Mouse (Mus musculus): ENCODE measurements around the gene Cdc42ep4.

The Cdc42ep4 gene

GRCm38 (mm10) chr11:113777878-113778464 lies 26.3 kb upstream of the Cdc42ep4 start:
- DNase-seq (ENCODE audit: low read depth, low spot score) = no peak

DNA sequence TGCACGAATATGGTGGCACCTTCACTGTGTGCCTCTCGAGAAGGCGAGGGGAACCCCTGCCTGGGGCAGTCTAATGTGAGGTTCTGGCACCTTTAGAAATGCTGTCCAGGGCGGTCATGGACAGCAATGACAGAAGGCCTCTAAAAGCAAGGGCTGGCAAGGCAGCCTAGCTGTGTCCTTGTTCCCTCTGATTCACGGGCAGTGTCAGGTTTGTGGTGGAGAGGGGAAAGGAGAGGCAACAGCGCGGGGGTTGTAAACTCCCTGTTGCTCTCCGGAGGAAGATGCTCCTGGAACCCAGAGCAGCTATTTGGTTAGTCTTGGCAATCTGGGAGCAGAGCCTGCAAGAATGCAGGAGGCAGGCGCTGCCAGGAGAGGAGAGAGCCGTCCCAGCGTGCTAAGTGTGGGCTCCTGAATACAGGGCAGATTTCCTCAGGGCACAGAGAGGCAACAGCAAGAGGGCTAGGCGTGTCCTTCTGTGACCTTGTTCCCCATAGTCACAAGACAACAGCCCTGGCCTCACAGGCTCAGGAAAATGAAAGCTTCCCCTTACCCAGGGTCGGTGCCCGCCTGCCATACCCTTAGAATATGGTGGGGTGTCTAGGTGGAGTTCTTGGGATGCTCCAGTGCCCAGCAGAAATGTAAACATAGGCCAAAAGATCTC lies 25.3 kb upstream of the Cdc42ep4 start:
- no peak for DNase-seq (ENCODE audit: low read depth, low spot score)

- no peak for DNase-seq (ENCODE audit: low read depth, low spot score)
These were observed 23.1 kb upstream of the Cdc42ep4 start for GRCm38 (mm10) chr11:113774773-113775172.

DNA sequence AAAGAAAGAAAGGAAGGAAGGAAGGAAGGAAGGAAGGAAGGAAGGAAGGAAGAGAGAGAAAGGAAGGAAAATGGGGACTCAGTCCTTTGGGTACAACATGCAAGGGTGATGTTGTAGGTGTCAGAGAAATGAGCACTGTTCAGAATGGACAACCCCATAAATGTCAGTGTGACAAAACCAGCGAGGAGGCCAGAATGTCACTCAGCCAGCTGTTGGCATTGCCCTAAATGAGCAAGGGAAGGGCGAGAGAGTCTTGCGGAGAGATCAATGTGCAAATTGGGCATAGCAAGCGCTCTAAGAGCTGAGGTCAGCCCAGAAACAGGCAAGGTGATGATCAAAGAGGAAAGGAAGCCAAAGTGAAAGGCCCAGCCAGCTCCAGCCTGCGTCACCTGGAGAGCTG lies 21.5 kb upstream of the Cdc42ep4 start:
- DNase-seq (ENCODE audit: low read depth, low spot score) = no peak

- DNase-seq (ENCODE audit: low read depth, low spot score) = no peak
These were observed 19.5 kb upstream of the Cdc42ep4 start for GRCm38 (mm10) chr11:113771187-113771586.

DNA sequence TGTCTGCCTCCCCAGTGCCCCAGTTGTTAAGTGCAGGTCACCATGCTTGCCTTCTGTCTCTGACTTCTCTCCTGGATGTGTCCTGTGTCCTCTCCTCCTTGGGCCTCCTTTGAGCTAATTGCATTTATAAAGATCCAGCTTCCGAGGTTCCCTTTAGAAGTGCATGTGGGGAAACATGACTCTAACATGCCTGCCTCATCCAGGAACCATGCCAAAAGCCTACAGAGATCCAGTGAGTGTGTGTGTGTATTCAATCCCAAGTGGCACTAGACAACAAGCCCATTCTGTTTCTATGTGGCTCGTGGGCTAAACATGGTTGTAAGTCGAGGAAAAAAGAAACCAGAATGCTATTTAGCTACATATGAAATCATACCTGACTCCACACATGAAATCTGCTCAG lies 16.7 kb upstream of the Cdc42ep4 start:
- no peak for DNase-seq (ENCODE audit: low read depth, low spot score)

- no peak for DNase-seq (ENCODE audit: low read depth, low spot score)
These were observed 15.6 kb upstream of the Cdc42ep4 start for GRCm38 (mm10) chr11:113767285-113767684.

- DNase-seq (ENCODE audit: low read depth, low spot score) = no peak
These were observed 14.8 kb upstream of the Cdc42ep4 start for GRCm38 (mm10) chr11:113766284-113766985.

DNA sequence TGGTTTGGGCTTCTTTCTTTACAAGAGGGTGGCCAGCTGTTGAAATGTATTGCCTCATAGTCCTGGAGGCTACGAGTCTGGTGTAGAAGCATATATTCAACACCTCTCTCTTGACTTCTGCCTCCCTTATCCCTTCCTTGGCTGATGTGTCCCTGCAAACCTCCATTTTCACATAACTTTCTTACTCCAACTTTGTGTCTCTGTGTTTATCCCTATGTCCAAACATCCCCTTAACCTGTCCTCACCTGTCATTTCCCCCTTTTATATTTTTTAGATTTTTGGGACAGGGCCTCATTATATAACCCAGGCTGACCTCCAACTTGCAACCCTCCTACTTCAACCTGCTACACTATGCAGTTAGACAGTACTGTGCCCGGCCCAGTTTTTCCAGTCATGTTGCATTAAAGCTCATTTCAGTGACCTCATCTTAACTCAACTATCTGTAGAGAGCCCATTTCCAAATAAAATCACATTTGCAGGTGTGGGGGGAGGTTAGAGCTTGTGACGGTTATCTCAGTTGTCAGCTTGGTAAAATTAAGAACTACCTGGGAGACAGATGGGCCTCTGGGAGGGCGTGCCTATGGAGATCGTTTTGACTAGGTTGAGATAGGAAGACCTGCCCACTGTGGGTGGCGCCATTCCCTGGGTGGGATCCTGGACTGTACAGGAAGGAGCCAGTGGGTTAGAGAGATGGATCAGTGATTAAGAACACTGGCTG lies 12.6 kb upstream of the Cdc42ep4 start:
- no peak for DNase-seq (ENCODE audit: low read depth, low spot score)

GRCm38 (mm10) chr11:113763449-113763848 lies 11.8 kb upstream of the Cdc42ep4 start:
- DNase-seq (ENCODE audit: low read depth, low spot score) = peak; percentile 65

DNA sequence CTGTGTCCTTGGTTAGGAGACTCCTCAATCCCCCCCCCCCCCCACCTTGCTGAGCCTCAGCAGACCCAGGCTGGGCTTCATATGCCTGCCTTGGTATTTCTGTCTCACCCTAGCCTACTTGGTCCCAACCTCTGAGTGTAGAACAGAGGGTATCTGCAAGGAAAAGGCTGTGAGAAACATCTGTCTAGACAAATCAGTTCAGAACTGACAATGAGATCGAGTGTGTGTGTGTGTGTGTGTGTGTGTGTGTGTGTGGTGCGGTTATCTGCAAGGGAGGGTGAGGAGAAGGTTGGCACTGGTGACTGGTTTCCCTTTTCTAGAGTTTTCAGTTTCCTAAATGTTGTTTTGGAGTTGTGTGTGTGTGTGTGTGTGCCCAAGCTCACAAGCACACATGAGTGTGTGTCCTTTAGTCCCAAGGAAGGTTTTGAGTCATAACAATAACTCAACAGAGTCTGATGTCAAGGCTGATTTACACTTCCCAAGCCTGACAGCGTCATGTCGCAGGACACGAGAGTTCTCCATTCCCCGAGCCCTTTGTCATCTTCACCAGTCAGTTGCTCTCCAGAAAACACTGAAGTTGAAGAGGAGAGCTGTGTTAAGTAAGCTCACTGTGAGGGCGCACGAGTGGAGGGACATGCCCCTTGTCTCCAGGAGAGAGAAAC lies 10.6 kb upstream of the Cdc42ep4 start:
- peak; percentile 35 for DNase-seq (ENCODE audit: low read depth, low spot score)

DNA sequence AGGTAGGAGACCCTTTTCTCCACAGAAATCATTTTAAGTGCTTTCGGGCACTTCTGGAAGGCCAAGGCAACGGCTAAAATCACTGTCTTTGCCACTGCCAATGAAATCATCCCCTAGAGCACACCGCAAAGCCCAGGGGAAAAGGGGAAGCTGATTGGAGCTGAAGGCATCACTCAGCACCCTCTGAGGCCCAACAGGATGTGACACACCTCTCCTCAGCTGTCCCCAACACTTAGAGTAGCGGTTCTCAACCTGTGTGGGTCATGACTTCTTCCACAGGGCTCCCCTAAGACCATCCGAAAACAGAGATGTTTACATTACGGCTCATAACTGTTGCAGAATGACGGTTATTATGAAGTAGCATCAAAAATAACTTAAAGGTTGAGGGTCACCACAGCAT lies 10.0 kb upstream of the Cdc42ep4 start:
- no peak for DNase-seq (ENCODE audit: low read depth, low spot score)

- no peak for DNase-seq (ENCODE audit: low read depth, low spot score)
These were observed 8.8 kb upstream of the Cdc42ep4 start for GRCm38 (mm10) chr11:113760476-113760875.

DNA sequence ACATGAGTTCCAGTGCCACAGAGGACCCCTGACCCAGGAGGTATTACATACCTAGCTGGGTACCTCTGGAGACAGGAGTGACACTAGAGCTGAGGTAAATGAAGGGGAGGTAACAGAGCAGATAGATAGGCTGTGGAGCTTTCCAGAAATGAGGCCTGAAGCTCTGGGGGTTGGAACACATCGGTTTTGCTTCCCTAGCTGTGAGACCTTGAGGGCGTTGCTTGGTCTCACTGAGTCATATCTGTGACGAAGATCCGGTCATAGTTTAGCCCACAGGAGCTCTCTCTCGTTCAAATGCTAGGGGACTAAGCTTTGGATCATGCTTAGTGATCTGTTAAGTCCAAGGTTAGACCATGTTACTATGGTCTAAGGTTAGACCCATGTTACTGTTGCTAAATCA lies 7.2 kb upstream of the Cdc42ep4 start:
- DNase-seq (ENCODE audit: low read depth, low spot score) = no peak

DNA sequence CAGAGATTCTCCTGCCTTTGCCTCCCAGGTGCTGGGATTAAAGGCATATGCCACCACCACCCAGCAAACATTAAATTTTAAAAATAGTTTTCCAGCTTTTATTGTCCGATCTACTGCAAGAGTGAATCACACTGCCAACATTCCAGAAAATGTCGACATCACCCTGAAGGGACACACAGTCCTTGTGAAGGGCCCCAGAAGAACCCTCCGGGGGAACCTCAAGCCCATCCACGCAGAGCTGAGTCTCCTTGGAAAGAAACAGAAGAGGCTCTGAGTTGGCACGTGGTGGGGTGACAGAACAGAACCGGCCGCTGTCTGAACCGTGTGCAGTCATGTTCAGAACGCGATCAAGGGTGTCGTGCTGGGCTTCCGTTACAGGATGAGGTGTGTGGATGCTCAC lies 4.9 kb upstream of the Cdc42ep4 start:
- DNase-seq (ENCODE audit: low read depth, low spot score) = no peak

DNA sequence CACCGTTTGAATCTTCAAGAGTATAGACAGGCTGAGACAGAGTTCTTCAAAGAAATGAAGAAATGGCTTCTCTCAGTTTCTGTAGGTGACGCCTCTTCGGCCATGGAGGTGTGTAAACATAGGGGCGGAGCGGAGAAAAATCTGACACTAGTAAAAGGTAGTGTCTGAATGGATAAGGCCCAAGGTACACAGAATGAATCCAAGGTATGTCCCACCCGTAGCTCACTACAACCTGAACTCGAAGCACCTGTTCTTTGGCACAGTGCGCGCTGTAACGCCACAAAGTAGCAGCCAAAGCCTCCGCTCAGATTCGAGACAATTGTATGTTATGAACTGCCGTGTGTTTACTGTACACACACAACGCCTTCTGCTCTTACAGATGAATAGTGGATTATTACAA lies 4.2 kb upstream of the Cdc42ep4 start:
- no peak for DNase-seq (ENCODE audit: low read depth, low spot score)

GRCm38 (mm10) chr11:113754845-113755244 lies 3.2 kb upstream of the Cdc42ep4 start:
- no peak for DNase-seq (ENCODE audit: low read depth, low spot score)

DNA sequence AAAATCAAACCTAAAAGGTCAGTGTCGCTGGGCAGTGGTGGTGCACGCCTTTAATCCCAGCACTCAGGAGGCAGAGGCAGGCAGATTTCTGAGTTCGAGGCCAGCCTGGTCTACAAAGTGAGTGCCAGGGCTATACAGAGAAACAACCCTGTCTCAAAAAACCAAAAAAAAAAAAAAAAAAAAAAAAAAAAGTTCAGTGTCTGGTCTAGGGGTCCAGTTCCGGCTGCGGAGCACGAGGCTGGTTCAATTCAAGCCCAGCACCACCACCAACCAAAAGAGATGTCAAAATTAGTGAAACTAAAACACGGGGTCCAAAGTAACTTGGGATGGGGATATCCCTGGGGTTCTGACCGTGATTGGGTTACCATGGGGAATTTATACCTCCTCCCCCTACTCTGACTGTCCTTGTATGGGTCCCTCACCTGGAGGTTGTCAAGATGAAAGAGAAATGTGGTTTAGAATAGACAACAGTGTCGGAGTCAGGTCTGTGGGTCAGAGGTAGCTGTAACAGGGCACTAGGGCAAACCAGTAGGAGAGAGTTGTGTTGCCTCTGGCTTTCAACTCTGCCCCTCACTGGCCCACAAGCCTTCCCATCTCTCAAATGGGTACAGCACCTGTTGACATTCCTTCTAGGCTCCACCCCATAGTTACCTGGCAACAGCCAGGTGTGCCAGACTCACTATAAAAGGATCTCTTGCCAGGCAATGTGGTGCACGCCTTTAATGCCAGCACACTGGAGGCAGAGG lies 1.2 kb upstream of the Cdc42ep4 start:
- no peak for DNase-seq (ENCODE audit: low read depth, low spot score)

DNA sequence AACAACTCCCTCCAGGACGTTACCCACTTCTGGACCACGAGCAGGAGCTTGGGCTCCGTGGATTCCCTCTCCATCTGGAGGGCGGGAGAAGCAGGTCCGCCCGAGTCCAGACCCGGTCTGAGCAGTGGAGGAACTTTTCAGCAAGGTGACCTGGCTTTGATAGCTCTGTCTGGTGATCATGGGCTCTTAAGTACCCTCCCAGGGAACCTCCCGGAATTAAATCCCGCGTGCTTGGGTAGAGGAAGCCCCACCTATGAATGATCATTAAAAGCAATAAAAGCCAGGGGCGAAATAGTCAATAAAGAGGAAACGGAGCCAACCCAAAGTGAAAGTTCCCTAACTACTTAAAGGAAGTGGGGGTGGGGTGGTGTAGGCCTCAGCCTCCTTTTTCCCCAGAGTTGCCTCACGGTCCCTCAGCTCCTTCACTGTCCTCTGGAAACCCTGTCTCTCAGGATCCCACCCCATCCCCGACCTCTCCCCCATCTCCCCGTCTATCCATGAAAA lies 529 bp upstream of the Cdc42ep4 start:
- peak; percentile 62 for DNase-seq (ENCODE audit: low read depth, low spot score)

- peak; percentile 73 for DNase-seq (ENCODE audit: low read depth, low spot score)
These were observed 854 bp downstream of the Cdc42ep4 start for GRCm38 (mm10) chr11:113750571-113751483.
